Mouse (Mus musculus): ENCODE data around the gene Hist1h2bc.

GRCm38 (mm10) chr13:23732156-23732804, 48.3 kb downstream of the Hist1h2bc start:
- peak; percentile 7; the same call in 1 of the 2 replicates for TF ChIP-seq CTCF (IDR thresholded peaks at IDR 0.05; ENCODE audit: control insufficient read depth, insufficient read depth, low read length)
- no peak for TF ChIP-seq POLR2A (IDR thresholded peaks at IDR 0.05; ENCODE audit: borderline replicate concordance, control insufficient read depth, low read depth, low read length)

Measured in bone marrow, adult 2 months (tissue).